Mouse (Mus musculus): ENCODE results near the gene Cd47. TPM values are rescaled to one million over a fixed set of nuclear protein-coding genes. Genes with fewer than 3 reads are reported as not detected.

Cd47 gene
- polyA plus RNA-seq, 1 experiment from 2014 or later = 38.4 TPM

GRCm38 (mm10) chr16:49940473-49940872, 140.1 kb downstream of the Cd47 start:
- Histone ChIP-seq H3K27me3 (ENCODE audit: low read depth, poor library complexity, severe bottlenecking) (no peaks in the 10 kb centered on the region), H3K4me3 (no peak overlapping the region), H3K36me3 (no peaks in the 10 kb centered on the region), H3K4me1 (peaks cover 7% of the 10 kb centered on the region; the same call in 1 of the 2 replicates), H3K27ac (replicated peaks) (no peak overlapping the region), H3K9me3 (replicated peaks) (no peaks in the 10 kb centered on the region)
- DNase-seq (ENCODE audit: low spot score) = no peak

- WGBS = 83% methylated on average over 1 of the region's 1 CpGs
Observed at GRCm38 (mm10) chr16:49941031-49941430, 140.7 kb downstream of the Cd47 start.

DNA sequence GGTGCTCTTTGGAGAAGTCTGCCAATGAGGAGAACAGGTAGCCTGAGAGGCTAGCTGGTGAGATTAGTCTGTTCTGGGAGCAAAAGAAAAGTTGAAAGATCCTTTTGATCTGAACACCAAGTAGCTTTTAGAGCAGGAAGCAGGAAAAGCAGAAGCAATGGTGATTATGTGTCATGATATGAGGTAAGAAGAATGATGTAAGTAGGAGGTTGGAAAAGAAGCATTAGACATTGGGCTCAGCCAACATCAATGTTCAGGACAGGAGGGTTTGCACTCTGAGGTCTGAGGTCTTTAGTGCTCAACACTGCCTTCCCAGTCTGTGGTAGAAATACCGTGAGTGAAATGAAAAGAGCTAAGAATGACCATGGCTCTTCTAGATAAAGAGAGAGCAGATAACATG, 143.4 kb downstream of the Cd47 start:
- no peak overlapping the region for H3K27ac ChIP-seq (replicated peaks)
- 85% methylated on average over 1 of the region's 1 CpGs for WGBS
- H3K27me3 ChIP-seq (ENCODE audit: low read depth, poor library complexity, severe bottlenecking) = no peaks in the 10 kb centered on the region

More at GRCm38 (mm10) chr16:49941031-49941430, 140.7 kb downstream of the Cd47 start:
- no peaks in the 10 kb centered on the region for H3K27me3 ChIP-seq (ENCODE audit: low read depth, poor library complexity, severe bottlenecking)
- H3K36me3 ChIP-seq = no peaks in the 10 kb centered on the region
- DNase-seq (ENCODE audit: low spot score) = no peak
- H3K9me3 ChIP-seq (replicated peaks) = no peaks in the 10 kb centered on the region
- H3K4me1 ChIP-seq = peaks cover 7% of the 10 kb centered on the region; the same call in 1 of the 2 replicates
- no peak overlapping the region for H3K27ac ChIP-seq (replicated peaks)
- no peak overlapping the region for H3K4me3 ChIP-seq

DNA sequence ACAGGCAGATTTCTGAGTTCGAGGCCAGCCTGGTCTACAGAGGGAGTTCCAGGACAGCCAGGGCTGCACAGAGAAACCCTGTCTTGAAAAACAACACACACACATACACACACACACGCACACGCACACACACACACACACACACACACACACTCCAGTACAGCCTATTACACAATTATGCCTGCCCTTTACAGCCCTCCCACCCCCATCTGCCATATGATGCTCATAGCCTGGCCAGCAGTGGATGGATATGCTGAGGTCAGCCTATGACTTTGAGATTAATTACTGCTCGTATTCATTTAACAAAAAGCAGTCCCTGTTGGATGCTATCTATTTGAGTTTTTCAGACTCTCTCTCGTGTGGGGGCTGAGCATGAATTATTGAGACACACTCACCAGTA, 144.8 kb downstream of the Cd47 start:
- Histone ChIP-seq H3K4me1 (no peaks in the 10 kb centered on the region), H3K4me3 (no peak overlapping the region), H3K9me3 (replicated peaks) (no peaks in the 10 kb centered on the region), H3K36me3 (no peaks in the 10 kb centered on the region), H3K27me3 (ENCODE audit: low read depth, poor library complexity, severe bottlenecking) (no peaks in the 10 kb centered on the region), H3K27ac (replicated peaks) (no peak overlapping the region)
- DNase-seq (ENCODE audit: low spot score) = no peak
- 92% methylated on average over 5 of the region's 5 CpGs for WGBS

More for the DNA sequence above, 143.4 kb downstream of the Cd47 start:
- H3K9me3 ChIP-seq (replicated peaks) = no peaks in the 10 kb centered on the region
- no peaks in the 10 kb centered on the region for H3K4me1 ChIP-seq
- no peaks in the 10 kb centered on the region for H3K36me3 ChIP-seq
- no peak overlapping the region for H3K4me3 ChIP-seq
- DNase-seq (ENCODE audit: low spot score) = no peak

DNA sequence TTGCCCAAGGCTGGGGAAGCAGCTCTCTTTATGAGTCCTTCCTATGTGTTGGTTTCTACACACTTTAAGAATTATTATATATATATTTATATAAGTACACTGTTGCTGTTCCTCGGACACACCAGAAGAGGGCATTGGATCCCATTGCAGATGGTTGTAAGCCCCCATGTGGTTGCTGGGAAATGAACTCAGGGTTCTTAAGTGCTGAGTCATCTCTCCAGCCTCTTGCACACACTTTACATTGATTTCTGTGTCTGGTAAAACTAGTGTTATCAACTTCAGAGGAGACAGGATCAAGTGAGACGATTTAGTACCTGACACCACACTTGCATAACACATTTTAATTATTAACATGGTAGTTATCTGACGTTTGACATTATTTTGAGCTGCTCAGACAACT, 146.7 kb downstream of the Cd47 start:
- H3K9me3 ChIP-seq (replicated peaks) = no peaks in the 10 kb centered on the region
- H3K36me3 ChIP-seq = no peaks in the 10 kb centered on the region
- H3K27me3 ChIP-seq (ENCODE audit: low read depth, poor library complexity, severe bottlenecking) = no peaks in the 10 kb centered on the region
- no peak overlapping the region for H3K4me3 ChIP-seq
- H3K4me1 ChIP-seq = no peaks in the 10 kb centered on the region
- no peak for DNase-seq (ENCODE audit: low spot score)
- H3K27ac ChIP-seq (replicated peaks) = no peak overlapping the region
- WGBS = 81% methylated on average over 3 of the region's 3 CpGs

GRCm38 (mm10) chr16:49947610-49948009, 147.3 kb downstream of the Cd47 start:
- Histone ChIP-seq H3K4me1 (no peaks in the 10 kb centered on the region), H3K27ac (replicated peaks) (no peak overlapping the region), H3K36me3 (no peaks in the 10 kb centered on the region), H3K27me3 (ENCODE audit: low read depth, poor library complexity, severe bottlenecking) (no peaks in the 10 kb centered on the region), H3K4me3 (no peak overlapping the region), H3K9me3 (replicated peaks) (no peaks in the 10 kb centered on the region)
- no peak for DNase-seq (ENCODE audit: low spot score)
- 95% methylated on average over 7 of the region's 7 CpGs for WGBS

DNA sequence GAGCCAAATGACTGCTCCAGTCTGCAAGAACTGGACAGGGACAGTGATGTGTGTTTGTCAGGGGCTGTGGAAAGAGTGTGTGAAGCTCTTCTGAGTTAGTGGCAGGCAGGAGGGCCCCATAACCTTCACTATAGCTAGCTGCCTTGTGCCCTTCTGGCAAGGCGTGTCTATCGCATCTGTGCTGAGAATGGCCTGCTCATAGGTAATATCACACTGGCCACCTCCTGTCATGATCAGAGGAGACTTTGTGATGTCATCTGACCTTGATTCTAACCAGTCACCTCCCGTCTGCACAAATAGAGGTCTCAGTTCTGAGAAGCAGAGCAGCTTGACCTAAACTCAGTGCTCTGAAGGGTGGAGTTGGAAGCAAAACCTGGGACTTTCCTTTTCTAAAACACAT, 148.0 kb downstream of the Cd47 start:
- no peaks in the 10 kb centered on the region for H3K4me1 ChIP-seq
- no peak overlapping the region for H3K4me3 ChIP-seq
- H3K36me3 ChIP-seq = no peaks in the 10 kb centered on the region
- H3K27ac ChIP-seq (replicated peaks) = no peak overlapping the region
- H3K9me3 ChIP-seq (replicated peaks) = no peaks in the 10 kb centered on the region
- WGBS = 90% methylated on average over 3 of the region's 3 CpGs
- no peak for DNase-seq (ENCODE audit: low spot score)
- H3K27me3 ChIP-seq (ENCODE audit: low read depth, poor library complexity, severe bottlenecking) = no peaks in the 10 kb centered on the region

DNA sequence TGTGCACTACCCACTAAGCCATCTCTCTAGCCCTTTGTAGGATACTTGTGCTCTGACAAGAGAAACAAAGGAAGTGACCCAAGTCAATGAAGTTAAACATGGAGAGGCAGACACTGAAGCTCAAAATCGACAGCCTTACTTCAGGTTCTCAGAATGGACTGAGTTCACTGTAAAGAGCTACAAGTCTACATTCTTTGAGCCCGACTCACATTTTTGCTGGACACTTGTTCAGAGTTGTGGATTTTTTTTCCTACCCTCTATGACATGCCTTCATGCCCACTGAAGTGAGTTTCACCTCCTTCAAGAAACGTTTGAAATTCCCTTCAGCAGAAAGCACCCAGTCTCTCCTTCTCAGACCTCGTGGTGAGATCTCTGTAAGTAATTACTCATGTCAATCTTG, 148.9 kb downstream of the Cd47 start:
- no peaks in the 10 kb centered on the region for H3K27me3 ChIP-seq (ENCODE audit: low read depth, poor library complexity, severe bottlenecking)
- H3K36me3 ChIP-seq = no peaks in the 10 kb centered on the region
- DNase-seq (ENCODE audit: low spot score) = no peak
- no peak overlapping the region for H3K4me3 ChIP-seq
- WGBS = 76% methylated on average over 4 of the region's 4 CpGs
- H3K9me3 ChIP-seq (replicated peaks) = no peaks in the 10 kb centered on the region
- H3K27ac ChIP-seq (replicated peaks) = no peak overlapping the region
- H3K4me1 ChIP-seq = no peaks in the 10 kb centered on the region

- H3K4me3 ChIP-seq = no peak overlapping the region
- H3K27me3 ChIP-seq (ENCODE audit: low read depth, poor library complexity, severe bottlenecking) = no peaks in the 10 kb centered on the region
- H3K9me3 ChIP-seq (replicated peaks) = no peaks in the 10 kb centered on the region
- DNase-seq (ENCODE audit: low spot score) = no peak
- no peaks in the 10 kb centered on the region for H3K36me3 ChIP-seq
- H3K4me1 ChIP-seq = no peaks in the 10 kb centered on the region
- 80% methylated on average over 2 of the region's 2 CpGs for WGBS
- H3K27ac ChIP-seq (replicated peaks) = no peak overlapping the region
Observed at GRCm38 (mm10) chr16:49950340-49950739, 150.0 kb downstream of the Cd47 start.

DNA sequence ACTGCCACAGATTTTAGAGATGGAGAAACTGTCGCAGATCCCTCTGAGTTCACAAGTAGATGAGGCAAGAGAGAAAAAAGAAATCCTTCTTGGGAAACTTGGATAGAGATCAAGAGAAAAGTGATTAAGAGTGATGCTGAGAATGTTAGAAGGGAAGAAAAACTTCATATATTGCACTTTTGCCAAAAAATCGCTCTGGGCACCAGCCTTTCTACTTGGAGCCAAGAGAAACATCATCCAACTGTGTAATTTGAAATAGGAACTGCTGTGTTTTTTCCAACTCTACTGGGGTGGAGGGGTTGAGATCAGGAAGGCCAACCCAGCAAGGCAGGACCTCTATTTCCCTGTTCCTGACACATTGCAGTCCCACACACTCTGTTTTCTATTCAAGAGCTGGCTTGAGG, 151.0 kb downstream of the Cd47 start:
- H3K27me3 ChIP-seq (ENCODE audit: low read depth, poor library complexity, severe bottlenecking) = no peaks in the 10 kb centered on the region
- 90% methylated on average over 2 of the region's 2 CpGs for WGBS

DNA sequence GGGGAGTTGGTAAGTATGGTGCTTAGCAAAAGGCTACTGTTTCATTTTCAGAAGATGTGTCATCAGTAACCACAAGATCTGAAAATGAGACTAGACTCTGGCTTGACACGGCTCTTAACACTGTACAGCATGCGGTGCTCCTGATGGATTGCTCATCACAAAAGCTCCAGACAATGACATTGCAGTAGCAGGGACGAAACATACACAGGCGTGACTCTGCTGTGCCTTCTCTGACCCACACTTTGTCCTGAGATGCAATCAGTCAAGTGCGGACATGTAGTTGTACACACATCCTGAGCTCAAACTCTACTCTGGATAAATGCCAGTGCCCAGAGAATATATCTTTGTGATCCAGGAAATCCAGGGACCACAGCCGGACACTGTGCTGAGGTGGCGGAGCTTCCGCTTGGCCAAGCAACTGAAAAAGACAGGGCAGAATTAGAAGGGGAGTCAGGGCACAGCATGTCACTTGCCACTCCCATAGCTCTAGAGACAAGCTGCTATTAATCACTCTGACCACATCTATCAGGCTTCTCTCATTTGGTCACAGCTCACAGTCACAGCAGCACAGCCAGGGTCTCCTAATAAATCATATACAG, 151.7 kb downstream of the Cd47 start:
- WGBS = 90% methylated on average over 8 of the region's 8 CpGs
- Histone ChIP-seq H3K36me3 (no peaks in the 10 kb centered on the region), H3K9me3 (replicated peaks) (no peaks in the 10 kb centered on the region), H3K27ac (replicated peaks) (no peak overlapping the region), H3K4me3 (no peak overlapping the region), H3K27me3 (ENCODE audit: low read depth, poor library complexity, severe bottlenecking) (no peaks in the 10 kb centered on the region), H3K4me1 (no peaks in the 10 kb centered on the region)
- no peak for DNase-seq (ENCODE audit: low spot score)

More for the DNA sequence above, 151.0 kb downstream of the Cd47 start:
- Histone ChIP-seq H3K36me3 (no peaks in the 10 kb centered on the region), H3K9me3 (replicated peaks) (no peaks in the 10 kb centered on the region), H3K27ac (replicated peaks) (no peak overlapping the region), H3K4me1 (no peaks in the 10 kb centered on the region), H3K4me3 (no peak overlapping the region)
- DNase-seq (ENCODE audit: low spot score) = no peak

- H3K4me1 ChIP-seq = no peaks in the 10 kb centered on the region
Observed at GRCm38 (mm10) chr16:49953817-49954216, 153.5 kb downstream of the Cd47 start.

DNA sequence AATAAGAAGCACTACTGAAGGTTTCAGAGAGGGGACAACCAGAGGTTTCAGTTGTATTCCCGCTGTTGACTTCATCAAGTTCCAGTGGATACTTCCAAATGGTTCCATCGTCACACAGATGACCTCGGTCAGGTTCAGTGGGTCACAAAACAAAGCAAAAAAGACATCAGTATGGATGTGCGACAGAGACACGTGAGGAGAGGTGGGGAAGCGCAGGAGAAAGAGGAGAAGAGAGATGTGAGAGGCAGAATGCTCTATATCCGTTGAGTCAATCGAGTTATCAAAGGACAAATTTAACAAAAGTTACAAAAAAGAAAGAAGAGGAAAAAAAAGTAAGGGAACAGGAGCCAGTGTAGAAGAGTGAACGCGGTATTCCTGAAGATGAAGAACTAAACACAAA, 154.6 kb downstream of the Cd47 start:
- DNase-seq (ENCODE audit: low spot score) = no peak
- H3K27ac ChIP-seq (replicated peaks) = no peak overlapping the region
- no peak overlapping the region for H3K4me3 ChIP-seq
- 91% methylated on average over 10 of the region's 10 CpGs for WGBS
- H3K36me3 ChIP-seq = no peaks in the 10 kb centered on the region
- H3K9me3 ChIP-seq (replicated peaks) = no peaks in the 10 kb centered on the region
- H3K4me1 ChIP-seq = no peaks in the 10 kb centered on the region
- H3K27me3 ChIP-seq (ENCODE audit: low read depth, poor library complexity, severe bottlenecking) = no peaks in the 10 kb centered on the region

More at GRCm38 (mm10) chr16:49953817-49954216, 153.5 kb downstream of the Cd47 start:
- H3K27ac ChIP-seq (replicated peaks) = no peak overlapping the region
- H3K9me3 ChIP-seq (replicated peaks) = no peaks in the 10 kb centered on the region
- DNase-seq (ENCODE audit: low spot score) = no peak
- no peaks in the 10 kb centered on the region for H3K36me3 ChIP-seq
- WGBS = 83% methylated on average over 3 of the region's 3 CpGs
- H3K27me3 ChIP-seq (ENCODE audit: low read depth, poor library complexity, severe bottlenecking) = no peaks in the 10 kb centered on the region
- H3K4me3 ChIP-seq = no peak overlapping the region

DNA sequence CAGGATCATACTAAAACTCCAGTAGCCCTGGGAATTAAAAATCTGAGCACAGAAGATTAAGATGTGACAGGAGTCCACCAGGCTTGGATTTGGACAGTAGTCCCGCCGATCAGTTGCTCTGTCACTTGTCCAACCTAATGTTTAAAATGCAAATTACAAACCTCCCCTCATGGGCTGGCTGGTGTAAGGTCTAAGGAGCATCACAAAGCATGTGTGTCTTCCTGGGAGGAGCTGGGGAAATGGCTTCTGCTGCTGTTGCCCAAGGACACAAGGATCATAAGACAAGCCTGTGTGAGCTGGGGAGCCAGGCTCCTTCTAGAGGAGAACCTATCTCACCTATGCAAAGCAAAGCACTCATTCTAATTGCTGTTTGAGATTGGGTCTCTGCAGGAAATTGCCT, 155.0 kb downstream of the Cd47 start:
- no peak overlapping the region for H3K27ac ChIP-seq (replicated peaks)
- no peaks in the 10 kb centered on the region for H3K36me3 ChIP-seq
- no peaks in the 10 kb centered on the region for H3K27me3 ChIP-seq (ENCODE audit: low read depth, poor library complexity, severe bottlenecking)
- DNase-seq (ENCODE audit: low spot score) = no peak
- no peak overlapping the region for H3K4me3 ChIP-seq
- no peaks in the 10 kb centered on the region for H3K9me3 ChIP-seq (replicated peaks)
- H3K4me1 ChIP-seq = no peaks in the 10 kb centered on the region
- WGBS = 83% methylated on average over 2 of the region's 2 CpGs
